Mouse (Mus musculus) Muller cell, postnatal 12 days (primary cell): ENCODE data around the gene Hk1.
A peak's percentile ranks its signal among the peaks of the same experiment; 100 is the strongest.
"Not testable (repeated sequence)": the region's sequence is repeated elsewhere in the genome, so short reads cannot be mapped to it uniquely, and the experiment has no call there.

Experiments used
- DNase-seq: peaks from one replicate; pipeline ENCODE4 v3.0.0-alpha.2; 2015; ENCODE audit errors: inconsistent ontology term

Gene Hk1

GRCm38 (mm10) chr10:62341956-62342355 lies 37.8 kb downstream of the Hk1 start:
- DNase-seq, result no peak

GRCm38 (mm10) chr10:62340991-62341390 lies 38.7 kb downstream of the Hk1 start:
- DNase-seq, result no peak

DNA sequence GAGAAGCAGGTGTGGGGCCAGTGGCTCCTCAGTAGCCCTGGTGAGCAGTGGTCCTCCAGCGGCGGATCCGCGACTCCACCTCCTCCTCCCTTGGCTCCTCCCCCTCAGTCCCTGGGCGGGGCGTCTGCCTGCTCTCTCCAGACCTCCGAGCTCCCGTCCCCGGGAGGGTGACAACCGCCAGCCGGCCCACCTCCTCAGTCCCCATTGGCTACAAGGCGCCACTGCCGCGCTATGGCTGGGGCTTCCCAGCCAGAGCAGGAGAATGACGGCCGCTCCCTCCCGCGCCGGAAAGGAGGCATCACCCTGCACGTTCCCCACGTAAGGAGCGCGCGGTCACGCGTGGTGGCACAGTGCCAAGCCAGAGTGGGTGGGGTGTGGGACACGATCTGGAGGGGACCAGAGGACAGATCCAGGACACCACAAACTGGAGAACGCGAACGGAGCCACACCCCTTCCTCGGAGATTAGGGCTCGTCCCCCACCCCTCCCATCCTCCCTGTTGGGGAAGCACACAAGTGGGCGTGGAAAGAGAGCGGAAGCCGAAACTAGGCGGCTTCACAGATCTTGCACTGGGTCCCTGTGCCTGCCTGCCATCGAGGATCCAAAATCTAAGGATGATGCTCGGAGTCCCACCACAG lies 39.5 kb downstream of the Hk1 start:
- peak; percentile 100 for DNase-seq

GRCm38 (mm10) chr10:62339211-62340094 lies 40.3 kb downstream of the Hk1 start:
- DNase-seq, result peak; percentile 45

DNA sequence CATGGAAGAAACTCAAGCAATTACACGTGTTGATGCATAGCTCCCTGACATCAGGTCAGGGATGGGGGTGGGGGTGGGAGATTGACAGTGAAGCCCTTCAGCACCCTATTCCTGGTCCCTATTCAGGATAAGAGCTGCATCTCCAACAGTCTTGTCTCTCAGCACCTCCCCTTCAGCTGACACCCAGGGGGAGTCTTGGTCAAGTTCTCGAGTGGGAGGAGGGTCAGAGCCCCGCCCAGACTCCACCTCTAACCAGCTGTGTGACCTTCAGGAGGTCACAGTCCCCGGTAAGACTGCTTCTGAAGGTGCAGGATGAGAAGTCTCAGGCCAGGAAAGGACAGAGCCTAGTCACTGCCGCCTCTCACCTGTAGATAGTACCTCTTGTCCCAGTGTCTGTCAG lies 41.1 kb downstream of the Hk1 start:
- DNase-seq, result no peak

- no peak for DNase-seq
These were observed 41.5 kb downstream of the Hk1 start for GRCm38 (mm10) chr10:62338176-62338575.

DNA sequence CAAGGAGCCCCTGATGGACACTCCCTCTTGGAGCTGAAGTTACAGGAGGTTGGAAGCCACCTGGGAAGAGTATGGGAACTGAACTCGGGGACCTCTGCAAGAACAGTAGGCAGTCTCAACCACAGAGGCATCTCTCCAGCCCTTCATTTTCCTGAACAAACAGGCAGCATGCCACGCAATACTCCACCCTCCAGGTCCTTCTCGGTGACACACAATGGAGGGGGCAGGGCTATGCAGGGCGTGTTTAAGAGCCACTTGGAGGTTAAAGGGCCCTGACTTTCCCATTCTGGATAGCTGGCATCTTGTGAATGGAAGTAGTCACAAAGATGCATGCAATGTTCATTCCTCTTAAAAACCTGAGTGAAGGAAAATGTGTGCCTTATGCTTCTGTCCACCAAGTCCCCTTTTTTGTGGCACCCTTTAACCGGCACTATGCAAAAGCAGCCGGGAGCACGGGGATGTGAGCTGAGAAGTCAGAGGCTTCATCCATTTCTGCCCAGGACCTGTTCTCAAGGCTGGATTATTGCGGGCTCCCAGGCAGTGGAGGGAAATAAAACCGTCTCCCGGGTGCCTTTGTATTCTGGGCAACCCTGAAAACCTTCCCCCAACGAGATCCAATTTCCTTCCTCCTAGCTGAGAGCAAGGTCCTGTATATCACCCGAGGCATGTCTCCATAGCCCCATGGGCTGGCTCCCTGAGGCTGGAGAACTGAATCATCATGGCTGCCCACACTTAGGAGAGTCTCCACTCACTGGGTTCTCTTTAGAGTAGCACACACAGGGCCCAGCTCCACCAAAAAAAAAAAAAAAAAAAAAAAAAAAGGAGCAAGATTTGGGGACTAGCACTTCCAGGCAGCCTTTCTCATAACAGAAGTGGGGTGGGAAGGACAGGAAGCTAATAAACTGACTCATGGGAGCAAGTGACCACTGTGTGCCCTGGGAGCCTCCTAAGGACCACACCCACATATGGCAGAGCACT lies 42.8 kb downstream of the Hk1 start:
- DNase-seq, result no peak

DNA sequence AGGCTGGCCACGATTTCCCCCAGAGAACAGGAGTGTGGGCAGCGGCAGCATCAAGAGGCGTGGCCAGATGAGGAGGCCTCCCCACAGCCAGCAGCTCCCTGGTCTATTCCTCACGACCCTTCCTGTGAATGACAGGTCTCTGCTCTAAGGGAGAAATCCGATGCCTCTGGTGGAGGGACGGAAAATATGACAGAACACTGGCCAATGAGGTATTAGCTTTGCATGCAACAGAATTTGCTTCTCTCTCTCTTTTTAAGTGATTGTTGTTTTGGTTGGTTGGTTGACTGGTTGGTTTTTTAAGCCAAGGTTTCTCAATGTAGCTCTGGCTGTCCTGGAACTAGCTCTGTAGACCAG lies 44.3 kb downstream of the Hk1 start:
- no peak for DNase-seq

DNA sequence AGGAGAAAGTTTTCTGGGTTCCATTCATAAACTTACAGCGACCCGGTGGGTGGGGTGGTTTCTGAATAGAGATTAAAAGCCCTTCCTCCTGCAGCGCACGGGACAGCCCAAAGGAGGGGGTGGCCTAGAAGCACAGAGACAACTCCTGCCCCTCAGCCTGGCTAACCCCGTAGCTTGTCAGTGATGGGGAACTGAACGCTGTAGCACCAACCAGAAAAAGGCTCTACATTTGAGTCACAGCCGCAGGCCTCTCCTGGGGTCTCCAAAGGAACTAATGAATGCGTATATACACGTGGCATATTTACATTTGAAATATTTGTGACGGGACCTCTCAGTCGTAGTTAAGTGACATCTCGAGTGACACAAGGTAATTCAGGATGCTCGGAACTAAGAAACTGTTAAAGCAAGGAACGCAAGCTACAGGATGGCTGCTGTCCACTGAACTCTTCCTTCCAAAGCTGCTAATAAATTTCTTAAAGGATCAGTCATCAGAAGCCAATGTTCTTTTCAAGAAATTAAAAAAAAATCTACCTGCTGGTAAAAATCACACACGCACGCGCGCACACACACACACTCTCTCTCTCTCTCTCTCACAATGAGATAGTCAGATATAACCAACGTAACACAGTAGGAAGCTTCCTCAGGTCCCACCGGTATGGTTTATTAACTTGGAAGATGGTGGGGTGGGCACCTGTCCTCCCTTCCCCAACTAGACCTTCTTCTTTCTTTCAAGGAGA lies 44.9 kb downstream of the Hk1 start:
- DNase-seq, result no peak

- DNase-seq, result no peak
These were observed 46.4 kb downstream of the Hk1 start for GRCm38 (mm10) chr10:62333269-62333668.

DNA sequence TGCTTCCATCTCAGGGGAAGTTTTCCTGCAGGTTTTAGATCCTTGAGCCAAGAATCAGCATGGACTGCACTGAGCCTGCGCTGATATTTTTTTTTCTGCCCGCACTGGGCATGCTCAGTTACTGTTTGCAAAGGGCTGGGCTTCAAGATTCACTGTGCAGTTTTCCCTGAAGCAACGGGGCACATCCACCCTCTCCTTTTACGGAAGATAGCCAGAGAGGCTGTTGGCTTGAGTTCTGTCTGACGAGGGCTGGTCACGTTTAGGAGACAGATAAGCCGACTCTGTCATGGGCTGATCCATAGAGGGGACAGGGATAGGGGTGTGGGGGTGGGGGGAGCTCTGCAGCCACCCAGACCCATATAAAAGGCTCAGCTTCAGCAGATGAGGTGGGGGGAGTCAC lies 47.2 kb downstream of the Hk1 start:
- DNase-seq, result no peak

- DNase-seq, result no peak
These were observed 47.9 kb downstream of the Hk1 start for GRCm38 (mm10) chr10:62331771-62332170.

GRCm38 (mm10) chr10:62331296-62331695 lies 48.4 kb downstream of the Hk1 start:
- DNase-seq, result no peak

GRCm38 (mm10) chr10:62329846-62330245 lies 49.9 kb downstream of the Hk1 start:
- no peak for DNase-seq

DNA sequence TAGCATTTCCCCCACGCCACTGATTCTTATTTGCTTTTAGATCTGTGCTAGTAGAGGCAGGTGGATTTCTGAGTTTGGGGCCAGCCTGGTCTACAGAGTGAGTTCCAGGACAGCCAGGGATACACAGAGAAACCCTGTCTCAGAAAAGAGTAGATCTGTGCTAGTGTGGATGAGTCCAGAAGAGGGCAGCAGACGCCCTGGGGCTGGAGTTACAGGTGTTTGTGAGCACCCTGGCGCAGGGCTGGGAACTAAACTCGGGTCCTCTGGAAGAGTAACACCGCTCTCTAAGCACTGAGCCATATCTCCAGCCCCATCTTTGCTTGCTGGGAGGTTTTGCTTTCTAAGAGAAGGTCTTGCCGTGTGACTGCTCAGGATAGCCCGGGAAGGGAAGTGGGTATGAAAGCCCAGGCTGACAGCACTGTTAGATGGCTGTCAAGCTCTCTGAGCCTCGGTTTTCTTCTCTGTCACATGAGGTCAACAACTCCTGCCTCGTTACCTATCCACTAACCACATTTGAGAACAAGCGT lies 50.8 kb downstream of the Hk1 start:
- no peak for DNase-seq

- DNase-seq, result no peak
These were observed 52.0 kb downstream of the Hk1 start for GRCm38 (mm10) chr10:62327572-62328317.

DNA sequence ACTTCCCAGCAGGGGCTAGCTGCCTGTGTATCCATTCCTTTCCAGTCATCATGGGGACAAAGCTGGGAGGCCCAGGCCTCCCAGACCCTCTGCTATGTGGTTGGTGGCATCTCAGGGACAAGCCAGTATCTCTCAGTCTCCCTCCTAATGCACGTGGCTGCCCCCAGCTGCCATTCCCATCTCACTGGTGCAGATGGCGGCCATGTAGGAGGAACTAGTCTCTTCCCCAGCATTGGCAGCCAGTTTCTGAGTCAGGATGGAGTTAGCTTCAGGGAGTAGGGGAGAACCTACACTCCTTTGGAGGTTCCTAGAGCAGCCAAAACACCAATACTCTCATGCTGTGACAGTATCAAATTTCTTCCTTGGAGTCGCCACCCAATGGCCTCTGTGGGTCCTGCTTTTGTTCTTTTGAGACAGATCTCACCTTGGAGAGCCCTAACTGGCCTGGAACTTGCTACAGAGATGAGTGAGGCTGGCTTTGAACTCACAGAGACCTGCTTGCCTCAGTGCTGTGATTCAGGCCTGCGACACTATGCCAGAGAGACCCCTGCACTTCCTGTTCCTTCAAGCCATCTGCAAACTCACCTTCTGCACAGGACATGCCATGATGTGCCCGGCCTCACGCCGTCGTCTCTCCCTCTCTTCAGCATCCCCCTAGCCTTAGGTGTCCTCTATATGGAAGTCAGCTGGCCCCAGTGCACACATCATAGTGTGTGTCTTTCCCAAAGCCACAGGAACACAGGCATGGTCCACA lies 52.7 kb downstream of the Hk1 start:
- no peak for DNase-seq

GRCm38 (mm10) chr10:62326002-62326401 lies 53.7 kb downstream of the Hk1 start:
- no peak for DNase-seq

DNA sequence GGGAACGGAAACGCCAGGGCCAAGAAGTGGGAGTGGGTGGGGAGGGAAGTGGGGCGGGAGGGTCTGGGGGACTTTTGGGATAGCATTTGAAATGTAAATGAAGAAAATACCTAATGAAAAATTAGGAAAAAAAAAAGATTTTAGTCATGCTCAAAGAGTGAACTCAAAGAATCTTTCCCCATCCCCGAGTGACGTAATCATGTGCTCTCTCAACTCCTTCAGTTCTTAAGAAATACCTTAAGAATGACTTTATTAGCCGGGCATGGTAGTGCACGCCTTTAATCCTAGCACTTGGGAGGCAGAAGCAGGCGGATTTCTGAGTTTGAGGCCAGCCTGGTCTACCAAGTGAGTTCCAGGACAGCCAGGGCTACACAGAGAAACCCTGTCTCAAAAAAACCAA lies 56.9 kb downstream of the Hk1 start:
- not testable (repeated sequence) for DNase-seq

DNA sequence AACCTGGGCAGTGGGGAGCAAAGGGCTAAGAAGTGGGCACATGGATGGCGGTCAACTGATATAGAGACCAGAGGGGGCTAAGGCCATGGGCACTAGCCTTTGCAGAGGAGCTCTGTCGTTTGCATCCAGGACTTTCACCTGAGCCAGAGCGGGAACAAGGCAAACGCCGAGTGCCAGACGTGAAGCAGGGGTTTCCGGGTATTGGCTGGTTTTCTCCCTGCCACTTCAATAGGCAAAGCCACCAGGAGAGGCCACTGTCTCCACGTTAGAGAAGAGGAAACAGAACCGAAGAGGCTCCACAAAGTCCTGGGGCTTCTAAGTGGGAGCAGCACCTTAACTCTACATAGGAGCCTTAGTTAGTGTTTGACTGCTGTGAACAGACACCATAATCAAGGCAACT lies 58.3 kb downstream of the Hk1 start:
- DNase-seq, result no peak
